Mouse (Mus musculus) stomach, postnatal 0 days (tissue): ENCODE data around the gene Iqcf5.

Experiments
- CTCF ChIP-seq: IDR thresholded peaks from 2 replicates; pipeline ENCODE4 v1.5.1; 2016; ENCODE audit warnings: antibody characterized with exemption, low read depth, mild to moderate bottlenecking, moderate library complexity
- EP300 ChIP-seq: optimal IDR thresholded peaks from 2 replicates; pipeline ENCODE3; 2016; ENCODE audit warnings: antibody characterized with exemption

DNA sequence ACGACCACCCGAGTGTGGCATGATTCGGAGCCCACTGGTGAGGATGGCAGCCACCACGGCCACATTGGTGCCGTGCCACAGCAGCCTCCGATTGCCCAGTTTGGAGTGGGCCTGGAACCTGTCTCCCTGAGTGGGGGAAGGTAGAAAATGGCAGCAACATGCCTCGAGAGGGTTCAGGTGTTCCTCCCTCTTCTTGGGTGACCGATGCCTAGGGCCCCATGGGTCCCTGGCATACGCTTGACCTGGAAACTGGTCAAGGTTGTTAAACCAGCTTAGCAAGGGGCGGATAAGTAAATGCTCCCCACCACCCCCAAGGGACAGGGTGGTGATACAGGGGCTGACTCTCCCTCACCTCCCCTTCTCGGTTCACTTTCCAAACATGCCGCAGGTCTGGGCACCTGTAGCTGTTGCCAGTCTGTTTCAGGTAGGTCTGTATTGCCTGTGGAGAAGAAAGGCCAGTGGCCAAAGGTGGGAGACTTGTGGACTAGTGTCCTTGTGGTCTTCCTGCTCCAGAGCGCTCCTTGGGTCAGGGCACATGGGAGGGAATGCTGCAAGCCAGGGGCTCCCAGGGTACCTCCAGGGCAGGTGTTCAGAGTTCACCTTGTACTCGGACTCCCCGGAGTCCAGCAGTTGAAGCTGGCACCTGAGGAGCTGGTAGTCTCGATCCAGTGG is 41.2 kb upstream of the Iqcf5 start:
- TF ChIP-seq EP300: no peak
- TF ChIP-seq CTCF: no peak
